In genomic region chr10:100038342-100038898, GRCm38 (mm10) we compare ENCODE assay signal across 22 mouse cellular contexts. TPM values are rescaled to one million over a fixed set of nuclear protein-coding genes. Genes with fewer than 3 reads are reported as not detected.
DNase-seq lines count a peak whose midpoint lies in the region; ATAC-seq and TF ChIP-seq lines count a peak whose summit lies in the region.
"Had no signal": no experiment of that assay in that cellular context is flagged by ENCODE, and none has a peak within 500 bp of the region (broad histone marks: within the 10 kb centered on the region; RNA-seq: fewer than 3 reads in every experiment).

No protein-coding gene starts in this region.

- peaks cover 60% of the 10 kb centered on the region for H3K36me3 ChIP-seq in heart, adult 2 months (ENCODE audit: control insufficient read depth, insufficient read depth, low read length)
- H3K36me3 ChIP-seq in limb, embryonic 11.5 days (ENCODE audit: control insufficient read depth, insufficient read depth, low read length): no peaks in the 10 kb centered on the region
- H3K36me3 ChIP-seq in liver, embryonic 16.5 days (ENCODE audit: control insufficient read depth, insufficient read depth): no peaks in the 10 kb centered on the region
- H3K36me3 ChIP-seq: embryonic facial prominence, embryonic 13.5 days; limb, embryonic 13.5 days had no signal

- WGBS in heart, adult 2 months: 64% methylated on average over 12 of the region's 12 CpGs
- 37% methylated on average over 12 of the region's 12 CpGs for WGBS in limb, embryonic 11.5 days
- WGBS in liver, embryonic 16.5 days (ENCODE audit: insufficient replicate concordance): 55% methylated on average over 12 of the region's 12 CpGs

- intact Hi-C loops in heart, adult 2 months (cut with DNase I): no loop called here

- no peak overlapping the region for H3K4me2 ChIP-seq in limb, embryonic 11.5 days (ENCODE audit: low read depth, severe bottlenecking)
- H3K4me2 ChIP-seq in liver, embryonic 16.5 days (ENCODE audit: low read depth, low read length): no peak overlapping the region
- H3K4me2 ChIP-seq: embryonic facial prominence, embryonic 13.5 days; heart, embryonic 11.5 days; hindbrain, embryonic 14.5 days; limb, embryonic 13.5 days had no signal

- no peak for TF ChIP-seq CTCF in heart, adult 2 months (IDR thresholded peaks at IDR 0.05)

- peak; percentile 76 for DNase-seq in heart, adult 11 months
- DNase-seq in heart, adult 2 months: no peak
- DNase-seq in ZHBTc4 (ENCODE audit: low read depth, low spot score): peak; percentile 45
- DNase-seq in limb, embryonic 11.5 days (ENCODE audit: low spot score): peak; percentile 51
- DNase-seq in thymus, postnatal 4 days: no peak
- DNase-seq in testis, postnatal 10 days (ENCODE audit: low spot score): no peak
- no peak for DNase-seq in lung, postnatal 36 days
- DNase-seq: cerebellum, adult 8-10 months; gastrocnemius, postnatal 14 days; kidney, postnatal 10 days; spleen, adult 18-20 months; thymus, adult 2 months had no signal

- TF ChIP-seq POLR2A in heart, adult 2 months (IDR thresholded peaks at IDR 0.05; ENCODE audit: insufficient read depth, low read depth, low read length): no peak

- H3K4me3 ChIP-seq in heart, adult 2 months: no peak overlapping the region
- H3K4me3 ChIP-seq in limb, embryonic 11.5 days (ENCODE audit: low read depth, low read length): no peak overlapping the region
- H3K4me3 ChIP-seq in liver, embryonic 16.5 days (ENCODE audit: low read depth, low read length): no peak overlapping the region
- H3K4me3 ChIP-seq: embryonic facial prominence, embryonic 13.5 days; layer of hippocampus, adult 2 months; limb, embryonic 13.5 days had no signal

- H3K9me3 ChIP-seq in limb, embryonic 11.5 days (ENCODE audit: control insufficient read depth, low read length): no peaks in the 10 kb centered on the region
- no peaks in the 10 kb centered on the region for H3K9me3 ChIP-seq in liver, embryonic 16.5 days (replicated peaks; ENCODE audit: control insufficient read depth, low read length)
- H3K9me3 ChIP-seq: embryonic facial prominence, embryonic 13.5 days; limb, embryonic 13.5 days had no signal

- ATAC-seq in limb, embryonic 11.5 days (ENCODE audit: insufficient number of reproducible peaks, low FRiP score, low TSS enrichment, low read depth): no peak
- ATAC-seq in liver, embryonic 16.5 days (ENCODE audit: low read depth): peak; percentile 58
- ATAC-seq: intestine, postnatal 0 days; lung, postnatal 0 days had no signal

- H3K4me1 ChIP-seq in heart, adult 2 months (ENCODE audit: control insufficient read depth, insufficient read depth, low read length): peaks cover 16% of the 10 kb centered on the region
- H3K4me1 ChIP-seq in limb, embryonic 11.5 days (ENCODE audit: control insufficient read depth, insufficient read depth, low read length): peaks cover 6% of the 10 kb centered on the region
- peaks cover 2% of the 10 kb centered on the region; the same call in 1 of the 2 replicates for H3K4me1 ChIP-seq in liver, embryonic 16.5 days (ENCODE audit: control insufficient read depth, low read depth, low read length)
- H3K4me1 ChIP-seq: embryonic facial prominence, embryonic 13.5 days had no signal

- no peak for TF ChIP-seq EP300 in heart, adult 2 months (IDR thresholded peaks at IDR 0.05; ENCODE audit: insufficient read depth, low read depth, low read length)

- peaks cover 8% of the 10 kb centered on the region for H3K79me2 ChIP-seq in heart, adult 2 months (replicated peaks; ENCODE audit: control insufficient read depth, insufficient read depth, low read length)

- no peaks in the 10 kb centered on the region for H3K27me3 ChIP-seq in heart, adult 2 months (ENCODE audit: control insufficient read depth, insufficient read depth, low read length)
- no peaks in the 10 kb centered on the region for H3K27me3 ChIP-seq in limb, embryonic 11.5 days (ENCODE audit: control insufficient read depth, insufficient read depth, low read length)
- H3K27me3 ChIP-seq in liver, embryonic 16.5 days (ENCODE audit: control insufficient read depth, insufficient read depth, low read depth, low read length): no peaks in the 10 kb centered on the region
- H3K27me3 ChIP-seq: embryonic facial prominence, embryonic 13.5 days; limb, embryonic 13.5 days had no signal

- no peak overlapping the region for H3K27ac ChIP-seq in heart, adult 2 months
- no peak overlapping the region for H3K27ac ChIP-seq in limb, embryonic 11.5 days (replicated peaks; ENCODE audit: low read depth, low read length)
- H3K27ac ChIP-seq in liver, embryonic 16.5 days (ENCODE audit: low read length): peak overlapping the region; percentile 10; the same call in 1 of the 2 replicates
- H3K27ac ChIP-seq: embryonic facial prominence, embryonic 13.5 days; hindbrain, embryonic 14.5 days; layer of hippocampus, adult 2 months; limb, embryonic 13.5 days had no signal

- no peak overlapping the region for H3K9ac ChIP-seq in heart, adult 2 months (ENCODE audit: low read depth, low read length)
- H3K9ac ChIP-seq in limb, embryonic 11.5 days (ENCODE audit: low read length): no peak overlapping the region
- H3K9ac ChIP-seq in liver, embryonic 16.5 days (ENCODE audit: low read depth, low read length): no peak overlapping the region
- H3K9ac ChIP-seq: embryonic facial prominence, embryonic 13.5 days; hindbrain, embryonic 14.5 days; limb, embryonic 13.5 days had no signal

RNA-seq across cellular contexts. Expression of gene Kitl, which starts 23.0 kb away (rescaled TPM):
- 10 to 100 TPM; 60.0 to 62.5 TPM for total RNA-seq in heart, adult 2 months (2021)
- polyA plus RNA-seq in heart, adult 2 months (2012; rRNA removed): 21.6 and 53.9 TPM in 2 replicates
- 7.5 and 9.0 TPM in 2 replicates for polyA plus RNA-seq in limb, embryonic 11.5 days (2014; fragmentation: Nextera tagmentation; extraction: Ambion mirVana)
- polyA plus RNA-seq in liver, embryonic 16.5 days (2015; fragmentation: Nextera tagmentation; extraction: Ambion mirVana): 5.6 and 6.3 TPM in 2 replicates
- total RNA-seq: megakaryocyte-erythroid progenitor cell, adult 5-6 weeks; MEL had no signal

Comparison
In these comparisons a context has a peak if more than half of its experiments do, and no peak if none do; other contexts are left out.
1. DNase-seq: peak in heart, adult 11 months (single experiment), ZHBTc4 (single experiment) and limb, embryonic 11.5 days (single experiment); none in heart, adult 2 months (0 of 2), thymus, postnatal 4 days (single experiment), testis, postnatal 10 days (single experiment) and lung, postnatal 36 days (single experiment).